Mouse (Mus musculus): ENCODE measurements around the gene Plpp3. TPM values are rescaled to one million over a fixed set of nuclear protein-coding genes. Genes with fewer than 3 reads are reported as not detected.

Gene Plpp3
- polyA plus RNA-seq (2014; fragmentation: Nextera tagmentation; extraction: Ambion mirVana), result 48.3 and 48.9 TPM in 2 replicates

- ATAC-seq (ENCODE audit: insufficient read depth, low FRiP score, low TSS enrichment) (peak; percentile 83), DNase-seq (ENCODE audit: low spot score) (peak; percentile 87)
- Histone ChIP-seq H3K27me3 (ENCODE audit: control insufficient read depth, insufficient read depth, low read length) (no peaks in the 10 kb centered on the region), H3K36me3 (ENCODE audit: control insufficient read depth, insufficient read depth, low read length) (peaks cover 2% of the 10 kb centered on the region; the same call in 1 of the 2 replicates), H3K27ac (ENCODE audit: low read depth, low read length) (peak within 1 kb of the TSS; percentile 84), H3K9ac (ENCODE audit: low read length) (peak within 1 kb of the TSS; percentile 87), H3K4me2 (ENCODE audit: low read depth) (peak within 1 kb of the TSS; percentile 67), H3K4me3 (ENCODE audit: low read depth, low read length) (peak within 1 kb of the TSS; percentile 94), H3K9me3 (ENCODE audit: control insufficient read depth, low read length) (no peaks in the 10 kb centered on the region), H3K4me1 (ENCODE audit: control insufficient read depth, insufficient read depth, low read length) (peaks cover 11% of the 10 kb centered on the region)
- under 1% methylated on average over 75 of the region's 77 CpGs for WGBS
Measured at GRCm38 (mm10) chr4:105157276-105158168, at the start of gene Plpp3. Plpp3 (plus strand) TSS chr4:105157347.

GRCm38 (mm10) chr4:105107943-105108640, 49.1 kb upstream of the Plpp3 start:
- peaks cover 7% of the 10 kb centered on the region; the same call in 1 of the 2 replicates for H3K4me1 ChIP-seq (ENCODE audit: control insufficient read depth, insufficient read depth, low read length)
- no peaks in the 10 kb centered on the region for H3K9me3 ChIP-seq (ENCODE audit: control insufficient read depth, low read length)
- ATAC-seq (ENCODE audit: insufficient read depth, low FRiP score, low TSS enrichment) (no peak), DNase-seq (ENCODE audit: low spot score) (no peak)
- no peak overlapping the region for H3K27ac ChIP-seq (ENCODE audit: low read depth, low read length)
- no peak overlapping the region for H3K4me3 ChIP-seq (ENCODE audit: low read depth, low read length)
- no peaks in the 10 kb centered on the region for H3K36me3 ChIP-seq (ENCODE audit: control insufficient read depth, insufficient read depth, low read length)
- H3K4me2 ChIP-seq (ENCODE audit: low read depth), result no peak overlapping the region
- H3K27me3 ChIP-seq (ENCODE audit: control insufficient read depth, insufficient read depth, low read length), result peaks cover 6% of the 10 kb centered on the region; the same call in 1 of the 2 replicates
- no peak overlapping the region for H3K9ac ChIP-seq (ENCODE audit: low read length)
- 72% methylated on average over 12 of the region's 12 CpGs for WGBS

DNA sequence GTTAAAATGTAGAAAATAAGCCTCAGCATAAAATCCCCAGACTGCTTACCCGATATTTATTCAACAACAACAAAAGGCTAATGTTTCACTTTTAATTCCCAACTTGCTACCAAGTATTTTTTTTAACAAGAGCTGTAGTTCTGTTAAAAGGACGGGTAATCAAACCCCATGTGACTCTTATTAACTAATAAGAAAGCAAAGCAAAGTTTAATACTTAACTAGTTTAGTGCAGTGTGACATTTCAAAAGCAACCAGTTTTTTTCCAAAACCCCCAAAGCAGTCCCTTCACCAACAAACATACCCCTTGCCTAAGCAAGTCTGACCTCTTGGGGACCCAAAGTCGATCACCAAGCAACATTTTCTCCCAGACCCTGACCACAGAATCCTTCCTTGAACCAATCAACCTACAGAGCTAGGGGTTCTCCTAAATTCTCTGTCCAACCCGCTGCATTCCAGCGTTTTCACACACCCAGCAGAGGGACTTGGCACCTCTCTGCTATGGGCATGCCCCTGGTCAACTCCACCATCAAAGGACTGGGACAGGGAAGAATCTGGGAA, 48.4 kb upstream of the Plpp3 start:
- WGBS, result 35% methylated on average over 5 of the region's 5 CpGs
- H3K36me3 ChIP-seq (ENCODE audit: control insufficient read depth, insufficient read depth, low read length), result no peaks in the 10 kb centered on the region
- peak overlapping the region; percentile 76 for H3K4me3 ChIP-seq (ENCODE audit: low read depth, low read length)
- no peak overlapping the region for H3K27ac ChIP-seq (ENCODE audit: low read depth, low read length)
- peaks cover 6% of the 10 kb centered on the region; the same call in 1 of the 2 replicates for H3K27me3 ChIP-seq (ENCODE audit: control insufficient read depth, insufficient read depth, low read length)
- no peak overlapping the region for H3K9ac ChIP-seq (ENCODE audit: low read length)
- DNase-seq (ENCODE audit: low spot score) (peak; percentile 13), ATAC-seq (ENCODE audit: insufficient read depth, low FRiP score, low TSS enrichment) (0 out of 2 replicates have a peak, but pooled peaks have one; percentile 0)
- peaks cover 7% of the 10 kb centered on the region; the same call in 1 of the 2 replicates for H3K4me1 ChIP-seq (ENCODE audit: control insufficient read depth, insufficient read depth, low read length)
- H3K4me2 ChIP-seq (ENCODE audit: low read depth), result peak overlapping the region; percentile 93
- no peaks in the 10 kb centered on the region for H3K9me3 ChIP-seq (ENCODE audit: control insufficient read depth, low read length)

GRCm38 (mm10) chr4:105109199-105109989, 47.8 kb upstream of the Plpp3 start, which contains the start of gene Prkaa2:
Prkaa2 (minus strand) TSS chr4:105109890.
- peak; percentile 88 for ATAC-seq (ENCODE audit: insufficient read depth, low FRiP score, low TSS enrichment)
- peaks cover 7% of the 10 kb centered on the region; the same call in 1 of the 2 replicates for H3K4me1 ChIP-seq (ENCODE audit: control insufficient read depth, insufficient read depth, low read length)
- peak within 1 kb of the TSS; percentile 76 for H3K4me3 ChIP-seq (ENCODE audit: low read depth, low read length)
- peak within 1 kb of the TSS; percentile 79 for H3K9ac ChIP-seq (ENCODE audit: low read length)
- WGBS, result under 1% methylated on average over 65 of the region's 80 CpGs
- peaks cover 6% of the 10 kb centered on the region; the same call in 1 of the 2 replicates for H3K27me3 ChIP-seq (ENCODE audit: control insufficient read depth, insufficient read depth, low read length)
- H3K9me3 ChIP-seq (ENCODE audit: control insufficient read depth, low read length), result no peaks in the 10 kb centered on the region
- peak; percentile 78 for DNase-seq (ENCODE audit: low spot score)
- no peaks in the 10 kb centered on the region for H3K36me3 ChIP-seq (ENCODE audit: control insufficient read depth, insufficient read depth, low read length)
- H3K4me2 ChIP-seq (ENCODE audit: low read depth), result peak within 1 kb of the TSS; percentile 93
- H3K27ac ChIP-seq (ENCODE audit: low read depth, low read length), result peak within 1 kb of the TSS; percentile 20; the same call in 1 of the 2 replicates

GRCm38 (mm10) chr4:105109990-105110683, 47.0 kb upstream of the Plpp3 start:
- no peaks in the 10 kb centered on the region for H3K9me3 ChIP-seq (ENCODE audit: control insufficient read depth, low read length)
- WGBS, result 2% methylated on average over 23 of the region's 24 CpGs
- peak overlapping the region; percentile 93 for H3K4me2 ChIP-seq (ENCODE audit: low read depth)
- H3K4me1 ChIP-seq (ENCODE audit: control insufficient read depth, insufficient read depth, low read length), result peaks cover 7% of the 10 kb centered on the region; the same call in 1 of the 2 replicates
- peak overlapping the region; percentile 76 for H3K4me3 ChIP-seq (ENCODE audit: low read depth, low read length)
- peak overlapping the region; percentile 20; the same call in 1 of the 2 replicates for H3K27ac ChIP-seq (ENCODE audit: low read depth, low read length)
- H3K9ac ChIP-seq (ENCODE audit: low read length), result peak overlapping the region; percentile 79
- H3K36me3 ChIP-seq (ENCODE audit: control insufficient read depth, insufficient read depth, low read length), result no peaks in the 10 kb centered on the region
- DNase-seq (ENCODE audit: low spot score) (no peak), ATAC-seq (ENCODE audit: insufficient read depth, low FRiP score, low TSS enrichment) (peak; percentile 77)
- H3K27me3 ChIP-seq (ENCODE audit: control insufficient read depth, insufficient read depth, low read length), result peaks cover 6% of the 10 kb centered on the region; the same call in 1 of the 2 replicates

GRCm38 (mm10) chr4:105110684-105111035, 46.5 kb upstream of the Plpp3 start:
- H3K9me3 ChIP-seq (ENCODE audit: control insufficient read depth, low read length), result no peaks in the 10 kb centered on the region
- WGBS, result 55% methylated on average over 4 of the region's 4 CpGs
- H3K27ac ChIP-seq (ENCODE audit: low read depth, low read length), result no peak overlapping the region
- peak overlapping the region; percentile 76; the same call in 1 of the 2 replicates for H3K4me3 ChIP-seq (ENCODE audit: low read depth, low read length)
- no peak for ATAC-seq (ENCODE audit: insufficient read depth, low FRiP score, low TSS enrichment)
- H3K4me1 ChIP-seq (ENCODE audit: control insufficient read depth, insufficient read depth, low read length), result peaks cover 7% of the 10 kb centered on the region; the same call in 1 of the 2 replicates
- H3K4me2 ChIP-seq (ENCODE audit: low read depth), result peak overlapping the region; percentile 93
- peaks cover 6% of the 10 kb centered on the region; the same call in 1 of the 2 replicates for H3K27me3 ChIP-seq (ENCODE audit: control insufficient read depth, insufficient read depth, low read length)
- no peak for DNase-seq (ENCODE audit: low spot score)
- H3K9ac ChIP-seq (ENCODE audit: low read length), result peak overlapping the region; percentile 4; the same call in 1 of the 2 replicates
- no peaks in the 10 kb centered on the region for H3K36me3 ChIP-seq (ENCODE audit: control insufficient read depth, insufficient read depth, low read length)

- Histone ChIP-seq H3K4me1 (ENCODE audit: control insufficient read depth, insufficient read depth, low read length) (peaks cover 7% of the 10 kb centered on the region; the same call in 1 of the 2 replicates), H3K27ac (ENCODE audit: low read depth, low read length) (no peak overlapping the region), H3K4me3 (ENCODE audit: low read depth, low read length) (no peak overlapping the region), H3K9me3 (ENCODE audit: control insufficient read depth, low read length) (no peaks in the 10 kb centered on the region), H3K36me3 (ENCODE audit: control insufficient read depth, insufficient read depth, low read length) (no peaks in the 10 kb centered on the region), H3K9ac (ENCODE audit: low read length) (no peak overlapping the region), H3K4me2 (ENCODE audit: low read depth) (no peak overlapping the region), H3K27me3 (ENCODE audit: control insufficient read depth, insufficient read depth, low read length) (peaks cover 6% of the 10 kb centered on the region; the same call in 1 of the 2 replicates)
- WGBS, result 93% methylated on average over 11 of the region's 11 CpGs
- no peak for DNase-seq (ENCODE audit: low spot score)
- ATAC-seq (ENCODE audit: insufficient read depth, low FRiP score, low TSS enrichment), result no peak
Measured at GRCm38 (mm10) chr4:105111770-105112169, 45.4 kb upstream of the Plpp3 start.
